Mouse (Mus musculus) megakaryocyte, embryonic 14.5 days (primary cell): Measurements from ENCODE around the gene Gas2l3.

Experiments
- FLI1 ChIP-seq: IDR thresholded peaks from 2 replicates; pipeline ENCODE4 v1.6.1; 2012; ENCODE audit warnings: low read length, inconsistent platforms, mixed read lengths
- GATA1 ChIP-seq: IDR thresholded peaks from 3 replicates; pipeline ENCODE4 v1.6.1; 2012; ENCODE audit warnings: mixed read lengths, low read length, inconsistent platforms, borderline replicate concordance

DNA sequence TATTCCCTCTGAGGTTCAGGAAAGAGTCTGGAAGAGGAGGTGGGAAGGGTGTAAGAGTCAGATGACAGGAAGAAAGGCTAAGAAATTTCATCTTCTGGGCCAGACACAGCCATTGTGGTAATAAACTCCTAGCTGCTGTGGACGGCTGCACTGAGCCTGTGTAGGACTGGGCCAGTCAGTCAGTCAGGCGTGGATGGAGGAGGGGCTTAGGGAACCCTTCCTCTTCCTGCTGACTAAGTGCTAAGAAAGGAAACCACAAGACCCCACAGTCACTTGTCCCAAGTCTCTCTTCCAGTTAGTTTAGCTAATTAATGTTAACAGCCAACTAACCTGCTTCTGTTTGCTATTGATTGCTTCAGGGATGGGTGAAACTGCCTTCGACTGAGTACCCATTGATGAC lies 28.3 kb downstream of the Gas2l3 start:
- TF ChIP-seq GATA1 (no peak), FLI1 (no peak)
